Mouse (Mus musculus) heart, embryonic 16.5 days (tissue): ENCODE data around the gene Flad1. TPM values are rescaled to one million over a fixed set of nuclear protein-coding genes. Genes with fewer than 3 reads are reported as not detected.
"Not testable (repeated sequence)": the region's sequence is repeated elsewhere in the genome, so short reads cannot be mapped to it uniquely, and the experiment has no call there.

Source experiments
- ATAC-seq: fragments of 200-750 bp; cut with Nextera tagmentation; replicated peaks from 2 replicates; pipeline ENCODE4 v1.8.0; 2017; ENCODE audit warnings: moderate number of reproducible peaks; ENCODE audit not compliant: insufficient read depth, low FRiP score; ENCODE audit errors: extremely low read depth
- H3K27ac ChIP-seq: fragments of 300-500 bp; sonication (generic); 2 replicates; pipeline ENCODE4 v1.5.1; 2014; ENCODE audit warnings: mild to moderate bottlenecking, low read length, control low read depth, moderate library complexity
- H3K27me3 ChIP-seq: fragments of 300-500 bp; sonication (generic); 2 replicates; pipeline ENCODE4 v1.6.1; 2014; ENCODE audit warnings: low read length, mixed read lengths; ENCODE audit not compliant: control insufficient read depth, insufficient read depth
- H3K36me3 ChIP-seq: fragments of 300-500 bp; sonication (generic); 2 replicates; pipeline ENCODE4 v1.6.1; 2014; ENCODE audit not compliant: control insufficient read depth, insufficient read depth
- H3K4me1 ChIP-seq: fragments of 300-500 bp; sonication (generic); 2 replicates; pipeline ENCODE4 v1.6.1; 2014; ENCODE audit warnings: low read length, mixed read lengths; ENCODE audit not compliant: control insufficient read depth, insufficient read depth
- H3K4me2 ChIP-seq: fragments of 300-500 bp; sonication (generic); 2 replicates; pipeline ENCODE4 v1.6.1; 2014; ENCODE audit warnings: low read depth, mild to moderate bottlenecking, control low read depth, low read length
- H3K4me3 ChIP-seq: fragments of 300-500 bp; sonication (generic); 2 replicates; pipeline ENCODE4 v1.5.1; 2014; ENCODE audit warnings: mild to moderate bottlenecking, control low read depth, low read length
- H3K9ac ChIP-seq: fragments of 300-500 bp; sonication (generic); 2 replicates; pipeline ENCODE4 v1.6.1; 2014; ENCODE audit warnings: low read length, control low read depth
- H3K9me3 ChIP-seq: fragments of 300-500 bp; sonication (generic); replicated peaks from 2 replicates; pipeline ENCODE4 v1.6.1; 2016; ENCODE audit warnings: low read length; ENCODE audit not compliant: control insufficient read depth
- WGBS: fragments of 180-500 bp; shearing (Covaris S2); extraction: QIAGEN DNeasy Blood & Tissue Kit; methylation state at CpG from one replicate; pipeline ENCODE4 v1.1.7; 2014; 5-methylcytosine and 5-hydroxymethylcytosine counted together
- polyA plus RNA-seq: library from polyadenylated mRNA; unstranded; fragments of >200 nt; fragmentation: Nextera tagmentation; extraction: Ambion mirVana; gene quantifications from 2 replicates; pipeline ENCODE4 v1.2.1, GENCODE M21; 2015

Flad1 gene
- polyA plus RNA-seq, 1 experiment from 2014 or later = 38.8 TPM

- 2% methylated on average over 67 of the region's 68 CpGs for WGBS
- Histone ChIP-seq H3K27me3 (no peaks in the 10 kb centered on the region), H3K9me3 (no peaks in the 10 kb centered on the region), H3K9ac (peak within 1 kb of the TSS; percentile 93), H3K4me1 (peaks cover 9% of the 10 kb centered on the region), H3K4me3 (peak within 1 kb of the TSS; percentile 80), H3K36me3 (peaks cover 38% of the 10 kb centered on the region), H3K4me2 (peak within 1 kb of the TSS; percentile 73), H3K27ac (peak within 1 kb of the TSS; percentile 80)
- peak; percentile 99 for ATAC-seq
These were observed 18.8 kb upstream of the Flad1 start, which contains the start of gene Pygo2 for GRCm38 (mm10) chr3:89430171-89431159. TSS of gene Pygo2 (plus strand) at chr3:89430214.

GRCm38 (mm10) chr3:89429021-89429420 is 17.4 kb upstream of the Flad1 start:
- not testable (repeated sequence) for H3K4me1 ChIP-seq, H3K4me3 ChIP-seq, H3K9me3 ChIP-seq, H3K4me2 ChIP-seq, ATAC-seq, H3K9ac ChIP-seq, H3K27me3 ChIP-seq, H3K27ac ChIP-seq
- peaks cover 42% of the 10 kb centered on the region for H3K36me3 ChIP-seq
- WGBS = 86% methylated on average over 7 of the region's 7 CpGs

DNA sequence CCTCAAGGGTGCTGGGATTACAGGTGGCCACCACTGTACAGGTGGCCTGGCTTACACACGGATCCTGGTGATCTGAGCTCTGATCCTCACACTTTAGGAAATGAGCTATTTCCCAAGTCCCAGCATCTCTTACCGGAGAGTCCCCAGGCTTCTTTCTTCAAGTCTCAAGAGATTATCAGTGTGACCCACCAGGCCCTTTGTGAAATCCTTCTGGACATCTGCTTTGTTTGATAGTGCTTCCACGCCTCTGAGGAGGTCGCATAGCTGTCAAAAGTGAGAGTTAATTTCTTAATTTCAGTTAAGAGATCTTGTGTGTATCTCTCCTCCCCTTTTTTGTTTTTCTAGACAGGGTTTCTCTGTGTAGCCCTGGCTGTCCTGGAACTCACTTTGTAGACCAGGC is 14.2 kb upstream of the Flad1 start:
- 79% methylated on average over 4 of the region's 4 CpGs for WGBS
- H3K27me3 ChIP-seq = no peaks in the 10 kb centered on the region
- H3K9me3 ChIP-seq = no peaks in the 10 kb centered on the region
- H3K36me3 ChIP-seq = peaks cover 28% of the 10 kb centered on the region
- no peak overlapping the region for H3K4me3 ChIP-seq
- no peak overlapping the region for H3K27ac ChIP-seq
- H3K9ac ChIP-seq = no peak overlapping the region
- H3K4me2 ChIP-seq = no peak overlapping the region
- H3K4me1 ChIP-seq = peaks cover 17% of the 10 kb centered on the region
- ATAC-seq = no peak

- Histone ChIP-seq H3K9ac (no peak overlapping the region), H3K4me1 (peaks cover 22% of the 10 kb centered on the region), H3K4me2 (no peak overlapping the region), H3K27me3 (no peaks in the 10 kb centered on the region), H3K9me3 (no peaks in the 10 kb centered on the region), H3K27ac (no peak overlapping the region), H3K4me3 (no peak overlapping the region), H3K36me3 (peaks cover 28% of the 10 kb centered on the region)
- ATAC-seq = no peak
- WGBS = 77% methylated on average over 5 of the region's 5 CpGs
These were observed 13.5 kb upstream of the Flad1 start for GRCm38 (mm10) chr3:89425141-89425525.

DNA sequence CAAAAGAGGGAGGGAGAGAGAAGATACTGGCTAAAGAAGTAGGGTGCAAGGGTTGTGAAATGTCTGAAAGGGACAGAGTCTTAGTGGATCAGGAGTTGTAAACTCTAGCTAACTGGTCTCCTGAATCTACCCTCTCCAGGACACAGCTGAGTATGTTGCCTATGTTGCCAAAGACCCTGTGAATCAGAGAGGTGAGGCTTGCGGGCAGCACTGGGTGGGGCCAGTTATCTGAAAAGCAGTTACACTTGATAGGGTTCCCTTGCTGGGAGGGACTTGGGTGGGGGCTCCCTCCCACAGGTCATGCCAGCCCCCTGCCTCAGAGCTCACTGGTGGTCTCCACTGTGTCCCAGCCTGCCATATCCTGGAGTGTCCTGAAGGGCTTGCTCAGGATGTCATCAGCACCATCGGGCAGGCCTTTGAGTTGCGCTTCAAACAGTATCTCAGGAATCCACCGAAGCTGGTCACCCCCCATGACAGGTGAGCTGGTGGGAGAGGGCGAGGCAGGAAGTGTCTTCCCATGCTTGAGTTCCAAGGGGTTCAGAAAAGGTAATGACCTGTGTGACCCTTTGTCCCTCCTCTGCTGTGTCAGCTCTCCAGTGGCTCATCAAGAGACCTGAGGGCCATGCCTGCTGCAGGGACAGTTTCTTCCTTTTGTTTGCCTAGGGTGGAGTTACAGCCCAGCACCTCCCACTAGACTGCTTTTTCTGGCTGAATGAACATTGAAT is 12.9 kb upstream of the Flad1 start:
- no peaks in the 10 kb centered on the region for H3K27me3 ChIP-seq
- peaks cover 28% of the 10 kb centered on the region for H3K36me3 ChIP-seq
- no peak overlapping the region for H3K4me2 ChIP-seq
- H3K9ac ChIP-seq = no peak overlapping the region
- no peaks in the 10 kb centered on the region for H3K9me3 ChIP-seq
- no peak for ATAC-seq
- no peak overlapping the region for H3K27ac ChIP-seq
- no peak overlapping the region for H3K4me3 ChIP-seq
- H3K4me1 ChIP-seq = peaks cover 25% of the 10 kb centered on the region
- 87% methylated on average over 5 of the region's 5 CpGs for WGBS

DNA sequence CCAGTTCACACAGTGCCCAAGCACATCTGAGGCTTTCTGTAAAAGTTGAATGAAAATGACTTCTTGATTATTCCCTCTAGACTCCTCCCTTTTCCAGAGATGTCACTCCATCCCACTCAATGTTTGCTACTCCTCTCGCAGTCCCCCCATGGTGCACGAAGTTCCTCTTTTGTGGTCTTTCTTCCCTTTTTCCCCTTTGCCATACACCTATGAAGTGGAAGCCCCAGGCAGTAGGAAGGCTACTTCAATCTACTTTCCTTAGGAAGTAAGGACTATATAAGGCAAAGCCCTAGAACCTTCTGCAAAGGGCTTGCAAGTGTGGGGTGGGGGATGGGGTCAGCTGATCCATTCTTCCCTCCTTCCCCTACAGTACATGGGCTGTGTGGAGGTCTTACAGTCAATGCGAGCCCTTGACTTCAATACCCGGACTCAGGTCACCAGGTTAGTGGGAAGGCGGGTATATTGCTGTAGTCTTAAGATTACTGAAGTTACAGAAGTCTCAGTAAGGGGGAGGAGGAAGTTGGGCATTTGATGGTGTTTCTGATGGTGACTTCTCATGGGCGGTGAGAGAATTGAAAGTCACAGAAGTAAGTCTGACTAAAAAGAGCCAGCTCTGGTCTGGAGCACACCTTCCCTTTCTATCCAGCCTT is 11.0 kb upstream of the Flad1 start:
- Histone ChIP-seq H3K4me2 (peak overlapping the region; percentile 85), H3K27ac (no peak overlapping the region), H3K9ac (peak overlapping the region; percentile 72), H3K36me3 (peaks cover 23% of the 10 kb centered on the region), H3K9me3 (no peaks in the 10 kb centered on the region), H3K27me3 (no peaks in the 10 kb centered on the region), H3K4me1 (peaks cover 25% of the 10 kb centered on the region), H3K4me3 (peak overlapping the region; percentile 56)
- 61% methylated on average over 6 of the region's 6 CpGs for WGBS
- ATAC-seq = no peak

- no peak for ATAC-seq
- peaks cover 32% of the 10 kb centered on the region for H3K4me1 ChIP-seq
- peaks cover 16% of the 10 kb centered on the region for H3K36me3 ChIP-seq
- peak overlapping the region; percentile 56 for H3K4me3 ChIP-seq
- peak overlapping the region; percentile 72 for H3K9ac ChIP-seq
- peak overlapping the region; percentile 85 for H3K4me2 ChIP-seq
- 13% methylated on average over 22 of the region's 22 CpGs for WGBS
- H3K27me3 ChIP-seq = no peaks in the 10 kb centered on the region
- no peaks in the 10 kb centered on the region for H3K9me3 ChIP-seq
- peak overlapping the region; percentile 100 for H3K27ac ChIP-seq
These were observed 10.3 kb upstream of the Flad1 start for GRCm38 (mm10) chr3:89421810-89422473.

DNA sequence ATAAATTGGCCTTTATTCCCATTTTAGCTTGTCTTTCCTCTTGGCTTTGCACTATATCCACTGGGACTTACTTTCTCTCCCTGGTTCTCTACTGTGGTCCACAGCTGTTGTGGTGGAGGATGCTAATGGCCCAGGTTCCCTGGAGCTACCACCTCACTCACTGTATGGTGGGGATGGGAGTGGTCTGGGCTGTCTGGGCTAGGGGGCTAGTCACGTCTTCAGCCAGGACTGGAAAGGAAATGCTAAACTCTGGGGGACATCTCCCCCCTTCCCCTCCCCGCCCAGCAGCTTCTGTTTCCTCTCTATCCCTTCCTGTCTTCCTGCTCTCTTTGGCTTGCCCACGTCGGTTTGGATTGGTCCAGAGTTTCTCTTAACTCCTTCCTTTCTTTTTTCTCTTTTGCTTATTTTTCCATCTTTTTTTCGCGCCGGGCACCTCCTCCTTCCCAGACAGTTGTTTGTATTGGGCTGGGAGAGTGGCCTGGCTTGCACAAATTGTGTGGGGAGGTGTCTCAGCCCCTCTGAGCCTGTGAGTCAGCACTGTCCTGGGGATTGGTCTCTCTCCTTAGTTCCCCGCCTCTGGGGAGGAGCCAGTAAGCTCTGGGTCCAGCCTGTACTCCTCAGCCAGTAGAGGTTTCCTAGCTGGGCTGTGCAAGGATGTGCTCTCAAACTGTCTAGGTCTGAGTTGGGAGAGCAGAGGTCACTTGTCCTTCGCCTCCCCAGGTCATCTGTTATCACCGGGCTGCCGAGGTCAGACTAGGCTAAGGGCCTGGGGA is 9.5 kb upstream of the Flad1 start:
- Histone ChIP-seq H3K27me3 (no peaks in the 10 kb centered on the region), H3K36me3 (peaks cover 9% of the 10 kb centered on the region), H3K4me3 (peak overlapping the region; percentile 56), H3K9ac (peak overlapping the region; percentile 72), H3K4me2 (peak overlapping the region; percentile 85), H3K4me1 (peaks cover 36% of the 10 kb centered on the region), H3K27ac (peak overlapping the region; percentile 100), H3K9me3 (no peaks in the 10 kb centered on the region)
- WGBS = 8% methylated on average over 11 of the region's 11 CpGs
- ATAC-seq = peak; percentile 67
